Mouse (Mus musculus): ENCODE results near the gene Hivep2. TPM values are rescaled to one million over a fixed set of nuclear protein-coding genes. Genes with fewer than 3 reads are reported as not detected.

Hivep2 gene
- polyA plus RNA-seq, 2 experiments = 12.1 to 12.9 TPM

DNA sequence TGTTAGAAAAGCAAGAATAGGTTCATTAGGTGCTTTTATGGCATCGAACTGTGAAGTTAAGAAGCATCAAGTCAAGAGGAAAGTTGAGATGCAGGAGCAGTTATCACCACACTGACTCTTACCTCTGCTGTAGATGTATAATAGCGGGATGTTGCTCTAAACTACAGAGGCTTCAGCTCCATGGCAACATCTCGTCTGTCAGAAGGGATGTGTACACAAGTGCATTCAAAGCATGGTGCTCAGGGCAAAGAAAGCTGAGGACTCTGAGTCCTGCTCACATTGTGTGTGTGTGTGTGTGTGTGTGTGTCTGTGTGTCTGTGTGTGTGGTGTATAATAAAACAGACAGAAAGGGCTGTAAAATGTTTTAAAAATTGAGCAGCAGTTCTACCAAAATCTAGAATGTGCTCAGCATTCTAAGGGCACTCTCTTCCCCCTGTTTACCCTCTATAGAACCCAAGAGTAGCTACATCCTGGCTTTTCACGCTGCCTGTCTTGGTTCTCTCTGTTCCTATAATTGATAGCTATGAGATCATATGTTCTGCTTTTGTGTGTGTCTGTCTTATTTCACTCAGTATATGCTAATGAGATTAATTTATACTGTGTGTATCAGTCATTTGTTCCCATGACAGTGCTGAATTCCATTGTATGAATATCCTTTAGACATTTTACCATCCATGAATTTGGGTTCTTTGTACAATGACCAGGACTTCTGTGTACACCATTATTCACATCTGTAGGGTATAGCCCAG is 39.1 kb downstream of the Hivep2 start:
- no peak for TF ChIP-seq POLR2A (IDR thresholded peaks at IDR 0.05; ENCODE audit: borderline replicate concordance, extremely low read depth, insufficient read depth, insufficient read length)
- Histone ChIP-seq H3K4me2 (replicated peaks; ENCODE audit: low read depth, low read length, severe bottlenecking) (no peak overlapping the region), H3K4me3 (replicated peaks; ENCODE audit: low read length) (no peak overlapping the region), H3K27ac (replicated peaks; ENCODE audit: low read depth, low read length) (no peak overlapping the region), H3K27me3 (ENCODE audit: control insufficient read depth, insufficient read depth, low read length) (no peaks in the 10 kb centered on the region), H3K9me3 (ENCODE audit: control insufficient read depth, low read length) (no peaks in the 10 kb centered on the region), H3K9ac (ENCODE audit: low read depth, low read length, severe bottlenecking) (no peak overlapping the region), H3K4me1 (ENCODE audit: control insufficient read depth, insufficient read depth, low read length) (no peaks in the 10 kb centered on the region), H3K36me3 (ENCODE audit: control insufficient read depth, insufficient read depth, low read length) (no peaks in the 10 kb centered on the region)
- ATAC-seq (ENCODE audit: low FRiP score, low read depth) = no peak
- 77% methylated on average over 4 of the region's 4 CpGs for WGBS
- DNase-seq (ENCODE audit: low spot score) = no peak

DNA sequence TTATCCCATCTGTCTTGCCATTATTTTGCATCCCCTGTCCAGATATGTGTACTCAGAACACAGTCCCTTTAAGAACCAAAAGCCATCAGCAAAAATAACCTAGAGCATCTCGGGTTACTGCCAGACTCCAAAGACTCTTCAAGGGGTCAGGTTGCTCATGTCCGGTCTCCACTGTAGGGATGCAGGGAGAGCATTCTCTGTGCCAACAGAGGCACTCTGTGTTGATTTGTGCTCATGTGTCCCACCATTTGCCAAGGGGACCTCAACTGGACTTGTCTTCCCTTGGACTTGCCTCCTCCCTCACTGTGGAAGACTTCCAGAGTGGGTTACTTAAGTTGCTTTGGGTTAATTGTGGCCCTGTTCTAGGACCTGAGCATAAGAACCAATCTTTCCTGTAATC is 43.8 kb downstream of the Hivep2 start:
- Histone ChIP-seq H3K27me3 (ENCODE audit: control insufficient read depth, insufficient read depth, low read length) (no peaks in the 10 kb centered on the region), H3K9me3 (ENCODE audit: control insufficient read depth, low read length) (no peaks in the 10 kb centered on the region), H3K36me3 (ENCODE audit: control insufficient read depth, insufficient read depth, low read length) (no peaks in the 10 kb centered on the region), H3K4me3 (replicated peaks; ENCODE audit: low read length) (no peak overlapping the region), H3K9ac (ENCODE audit: low read depth, low read length, severe bottlenecking) (no peak overlapping the region), H3K27ac (replicated peaks; ENCODE audit: low read depth, low read length) (no peak overlapping the region), H3K4me1 (ENCODE audit: control insufficient read depth, insufficient read depth, low read length) (no peaks in the 10 kb centered on the region), H3K4me2 (replicated peaks; ENCODE audit: low read depth, low read length, severe bottlenecking) (no peak overlapping the region)
- 59% methylated on average over 2 of the region's 2 CpGs for WGBS
- DNase-seq (ENCODE audit: low spot score) (no peak), ATAC-seq (ENCODE audit: low FRiP score, low read depth) (no peak)
- no peak for TF ChIP-seq POLR2A (IDR thresholded peaks at IDR 0.05; ENCODE audit: borderline replicate concordance, extremely low read depth, insufficient read depth, insufficient read length)

DNA sequence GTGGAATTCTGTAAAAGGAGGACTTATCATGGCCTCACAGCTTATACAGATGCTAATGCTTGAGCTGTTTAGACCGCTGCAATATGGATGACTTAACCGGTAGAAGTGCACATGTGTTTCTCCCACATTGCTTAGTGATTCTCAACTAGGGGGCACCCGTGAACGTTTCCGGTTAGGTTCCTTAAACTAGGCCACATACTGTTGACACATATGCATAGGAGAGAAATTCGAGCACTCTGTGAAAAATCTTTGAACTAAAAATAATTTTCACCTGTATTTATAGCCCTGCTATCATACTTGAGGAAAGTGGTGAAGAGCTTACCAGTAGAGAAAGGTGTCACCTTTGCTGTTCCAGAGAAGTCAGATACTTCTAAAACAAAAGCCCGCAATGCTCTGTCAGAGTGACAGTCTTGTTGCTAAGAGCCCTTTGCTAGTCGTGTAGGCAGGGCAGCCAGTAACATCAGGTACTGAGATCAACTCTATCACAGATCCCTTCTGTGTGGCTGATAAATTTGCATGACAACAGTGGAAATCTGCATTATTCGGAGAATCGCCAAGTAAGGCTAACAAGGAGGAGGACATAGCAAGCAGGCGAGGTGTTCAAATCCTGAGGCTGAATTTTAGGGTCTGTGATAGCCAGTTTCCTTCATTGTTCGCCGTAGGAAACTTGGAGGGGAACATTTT is 50.6 kb downstream of the Hivep2 start:
- H3K4me1 ChIP-seq (ENCODE audit: control insufficient read depth, insufficient read depth, low read length) = peaks cover 12% of the 10 kb centered on the region
- WGBS = 60% methylated on average over 13 of the region's 13 CpGs
- H3K27ac ChIP-seq (replicated peaks; ENCODE audit: low read depth, low read length) = no peak overlapping the region
- H3K4me2 ChIP-seq (replicated peaks; ENCODE audit: low read depth, low read length, severe bottlenecking) = no peak overlapping the region
- H3K9me3 ChIP-seq (ENCODE audit: control insufficient read depth, low read length) = no peaks in the 10 kb centered on the region
- no peaks in the 10 kb centered on the region for H3K27me3 ChIP-seq (ENCODE audit: control insufficient read depth, insufficient read depth, low read length)
- ATAC-seq (ENCODE audit: low FRiP score, low read depth) = no peak
- no peaks in the 10 kb centered on the region for H3K36me3 ChIP-seq (ENCODE audit: control insufficient read depth, insufficient read depth, low read length)
- no peak for TF ChIP-seq POLR2A (IDR thresholded peaks at IDR 0.05; ENCODE audit: borderline replicate concordance, extremely low read depth, insufficient read depth, insufficient read length)
- no peak overlapping the region for H3K9ac ChIP-seq (ENCODE audit: low read depth, low read length, severe bottlenecking)
- DNase-seq (ENCODE audit: low spot score) = no peak
- H3K4me3 ChIP-seq (replicated peaks; ENCODE audit: low read length) = no peak overlapping the region

DNA sequence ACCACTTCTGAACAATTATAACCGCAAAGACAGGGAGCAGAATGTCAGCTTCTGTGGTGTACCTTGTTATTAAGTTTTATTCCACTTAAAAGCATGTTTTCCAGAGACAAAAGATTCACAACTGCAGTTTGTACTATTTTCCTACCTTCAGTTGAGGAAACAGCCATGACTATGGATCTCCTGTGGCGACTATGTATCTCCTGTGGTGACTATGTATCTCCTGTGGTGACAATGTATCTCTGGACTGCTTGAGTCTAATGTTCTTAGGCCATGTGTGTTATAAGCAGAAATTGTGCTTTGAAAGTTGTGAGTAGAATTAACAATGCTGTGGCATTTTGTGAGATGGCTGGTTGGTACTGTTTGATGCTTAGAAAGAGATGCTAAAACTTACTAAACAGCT is 51.5 kb downstream of the Hivep2 start:
- no peak overlapping the region for H3K4me3 ChIP-seq (replicated peaks; ENCODE audit: low read length)
- H3K9me3 ChIP-seq (ENCODE audit: control insufficient read depth, low read length) = no peaks in the 10 kb centered on the region
- peaks cover 12% of the 10 kb centered on the region for H3K4me1 ChIP-seq (ENCODE audit: control insufficient read depth, insufficient read depth, low read length)
- no peak for ATAC-seq (ENCODE audit: low FRiP score, low read depth)
- WGBS = 46% methylated on average over 2 of the region's 2 CpGs
- no peak for DNase-seq (ENCODE audit: low spot score)
- no peaks in the 10 kb centered on the region for H3K27me3 ChIP-seq (ENCODE audit: control insufficient read depth, insufficient read depth, low read length)
- no peak for TF ChIP-seq POLR2A (IDR thresholded peaks at IDR 0.05; ENCODE audit: borderline replicate concordance, extremely low read depth, insufficient read depth, insufficient read length)
- H3K9ac ChIP-seq (ENCODE audit: low read depth, low read length, severe bottlenecking) = no peak overlapping the region
- no peaks in the 10 kb centered on the region for H3K36me3 ChIP-seq (ENCODE audit: control insufficient read depth, insufficient read depth, low read length)
- no peak overlapping the region for H3K4me2 ChIP-seq (replicated peaks; ENCODE audit: low read depth, low read length, severe bottlenecking)
- H3K27ac ChIP-seq (replicated peaks; ENCODE audit: low read depth, low read length) = no peak overlapping the region; the same call in 1 of the 2 replicates

DNA sequence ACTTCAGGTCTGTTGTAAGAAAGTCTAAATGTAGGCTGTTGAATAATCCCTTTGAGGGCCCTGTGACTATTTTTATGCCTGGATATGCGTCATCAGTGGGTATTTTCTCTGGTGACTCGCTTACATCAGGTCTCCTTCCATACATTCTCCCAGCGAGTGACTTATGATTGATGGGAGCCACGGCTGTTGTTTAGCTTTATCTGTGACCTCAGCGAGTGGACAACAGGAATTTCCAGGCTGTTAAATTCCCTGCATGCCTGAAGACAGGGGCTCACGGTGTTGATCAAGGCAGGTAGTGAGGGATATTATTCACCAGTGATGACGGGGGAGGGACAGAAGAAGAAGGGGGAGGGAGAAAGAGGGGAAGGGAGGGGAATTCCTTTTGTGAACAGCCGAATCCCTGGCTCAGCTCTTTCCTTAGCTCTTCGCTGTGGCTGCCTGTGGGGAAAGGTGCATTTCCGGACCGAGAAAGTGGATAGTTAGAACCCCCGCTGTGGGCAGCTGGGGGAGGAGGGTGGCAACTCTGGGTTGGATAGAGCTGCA is 52.0 kb downstream of the Hivep2 start:
- H3K4me2 ChIP-seq (replicated peaks; ENCODE audit: low read depth, low read length, severe bottlenecking) = peak overlapping the region; percentile 39
- no peak for TF ChIP-seq POLR2A (IDR thresholded peaks at IDR 0.05; ENCODE audit: borderline replicate concordance, extremely low read depth, insufficient read depth, insufficient read length)
- 0 out of 2 replicates have a peak overlapping the region, but pooled peaks have one; percentile 3 for H3K9ac ChIP-seq (ENCODE audit: low read depth, low read length, severe bottlenecking)
- ATAC-seq (ENCODE audit: low FRiP score, low read depth) = peak; percentile 75
- H3K36me3 ChIP-seq (ENCODE audit: control insufficient read depth, insufficient read depth, low read length) = no peaks in the 10 kb centered on the region
- peak; percentile 65 for DNase-seq (ENCODE audit: low spot score)
- peak overlapping the region; percentile 11; the same call in 1 of the 2 replicates for H3K4me3 ChIP-seq (replicated peaks; ENCODE audit: low read length)
- H3K9me3 ChIP-seq (ENCODE audit: control insufficient read depth, low read length) = no peaks in the 10 kb centered on the region
- H3K27me3 ChIP-seq (ENCODE audit: control insufficient read depth, insufficient read depth, low read length) = no peaks in the 10 kb centered on the region
- 4% methylated on average over 12 of the region's 12 CpGs for WGBS
- H3K4me1 ChIP-seq (ENCODE audit: control insufficient read depth, insufficient read depth, low read length) = peaks cover 12% of the 10 kb centered on the region
- H3K27ac ChIP-seq (replicated peaks; ENCODE audit: low read depth, low read length) = peak overlapping the region; percentile 21; the same call in 1 of the 2 replicates

Measured in limb, embryonic 14.5 days (tissue).